Mouse (Mus musculus) frontal cortex, postnatal 25 days (tissue): ENCODE measurements around the gene Olfr1347.
"Not testable (repeated sequence)": the region's sequence is repeated elsewhere in the genome, so short reads cannot be mapped to it uniquely, and the experiment has no call there.

Experiments used
- DNase-seq, 2 experiments: peaks; one replicate each; pipeline ENCODE4 v3.0.0; 2022; ENCODE audit warnings: low spot score in 2 of 2

Gene Olfr1347

GRCm38 (mm10) chr7:6499655-6500054 is at the start of gene Olfr1347:
TSS of gene Olfr1347 (minus strand) at chr7:6499755.
- DNase-seq = no peak

- DNase-seq = no peak
Observed at GRCm38 (mm10) chr7:6526141-6526540, 26.6 kb upstream of the Olfr1347 start.

GRCm38 (mm10) chr7:6525001-6525400 is 25.4 kb upstream of the Olfr1347 start:
- no peak for DNase-seq

DNA sequence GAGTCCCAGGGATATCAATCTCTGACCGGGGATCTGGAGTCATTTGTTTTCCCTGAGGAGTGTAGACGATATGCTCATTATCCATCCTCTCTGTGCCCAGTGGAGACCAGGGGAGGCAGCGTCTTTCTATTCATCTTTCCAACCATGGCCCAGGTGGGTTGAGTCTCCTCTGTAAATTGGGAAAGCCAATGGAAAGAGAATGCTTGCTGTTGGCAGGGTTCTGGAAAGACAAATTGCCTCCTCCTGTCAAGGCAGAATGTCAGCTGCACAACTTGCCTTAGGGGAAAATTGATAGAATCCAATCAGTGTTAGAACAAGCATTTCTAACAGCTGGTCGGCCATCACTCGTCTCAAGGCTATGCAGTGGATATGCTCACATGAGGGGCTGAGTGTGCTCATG is 23.3 kb upstream of the Olfr1347 start, which contains the start of gene Olfr1349:
TSS of gene Olfr1349 (minus strand) at position 101 of the 400 bp plus-strand sequence.
- no peak for DNase-seq

GRCm38 (mm10) chr7:6521666-6522065 is 22.1 kb upstream of the Olfr1347 start:
- no peak for DNase-seq

DNA sequence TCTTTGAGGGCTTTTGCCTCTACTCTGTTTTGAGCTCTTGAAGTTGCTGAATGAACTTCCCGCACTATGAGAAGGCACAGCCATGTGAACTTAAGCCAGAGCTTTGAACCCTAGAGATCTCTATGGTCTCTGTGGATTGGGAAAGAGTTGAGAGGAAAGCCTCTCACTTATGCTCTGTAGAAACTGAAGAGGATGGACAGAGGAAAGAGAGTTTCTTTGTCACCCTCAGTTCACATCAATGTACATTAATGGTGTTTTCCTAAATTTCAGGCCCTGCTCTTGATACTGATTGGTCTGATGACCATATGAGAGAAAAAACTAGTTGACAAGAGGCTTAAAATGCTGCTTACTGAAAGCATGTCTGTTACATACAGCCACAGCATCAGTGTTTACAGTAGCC is 9.1 kb upstream of the Olfr1347 start, which contains the start of gene Olfr1348:
TSS of gene Olfr1348 (minus strand) at position 101 of the 400 bp plus-strand sequence.
- no peak for DNase-seq

- no peak for DNase-seq
Observed at GRCm38 (mm10) chr7:6486841-6487240, 12.7 kb downstream of the Olfr1347 start, which contains the start of gene Olfr5. TSS of gene Olfr5 (minus strand) at chr7:6486941.

DNA sequence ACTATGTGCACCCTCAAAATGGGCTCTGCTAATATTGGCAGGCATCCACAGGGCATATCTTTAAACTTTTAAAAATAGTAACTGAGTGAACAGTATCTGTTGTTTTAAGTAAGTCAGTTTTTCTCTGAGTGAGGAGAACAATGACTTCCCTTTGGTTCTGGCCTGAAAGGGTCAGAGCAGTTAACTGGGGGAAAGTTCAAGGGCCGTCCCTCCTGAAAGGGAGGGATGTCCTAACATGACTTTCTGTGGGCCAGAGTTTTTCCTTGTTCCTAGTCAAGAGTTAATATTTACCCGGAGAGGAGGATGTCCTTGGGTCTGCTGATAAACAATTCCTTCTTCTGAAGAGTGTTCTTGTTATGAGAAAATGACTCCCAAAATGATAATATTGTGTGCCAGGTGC is 21.9 kb downstream of the Olfr1347 start:
- DNase-seq = not testable (repeated sequence)

- no peak for DNase-seq
Observed at GRCm38 (mm10) chr7:6466951-6467350, 32.6 kb downstream of the Olfr1347 start, which contains the start of gene Olfr1346. TSS of gene Olfr1346 (plus strand) at chr7:6467101.

DNA sequence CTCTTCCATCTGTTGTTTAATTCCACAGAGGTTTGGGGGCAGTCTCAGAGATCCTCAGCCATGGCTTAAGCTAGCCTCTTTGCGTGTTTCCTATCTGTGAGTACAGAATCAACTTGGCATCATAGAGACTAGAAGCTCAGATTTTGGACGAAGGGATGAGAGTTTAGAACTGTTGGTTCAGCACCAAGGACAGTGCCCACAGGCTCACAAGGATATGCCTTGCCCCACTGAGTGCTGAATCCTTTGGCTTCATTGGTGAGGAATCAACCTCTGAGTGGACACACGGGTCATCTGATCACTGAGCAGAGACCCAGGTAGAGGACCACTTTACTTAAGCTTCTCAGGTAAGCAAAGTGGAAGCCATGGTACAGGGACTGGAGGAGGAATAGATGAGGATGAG is 43.2 kb downstream of the Olfr1347 start:
- no peak for DNase-seq

DNA sequence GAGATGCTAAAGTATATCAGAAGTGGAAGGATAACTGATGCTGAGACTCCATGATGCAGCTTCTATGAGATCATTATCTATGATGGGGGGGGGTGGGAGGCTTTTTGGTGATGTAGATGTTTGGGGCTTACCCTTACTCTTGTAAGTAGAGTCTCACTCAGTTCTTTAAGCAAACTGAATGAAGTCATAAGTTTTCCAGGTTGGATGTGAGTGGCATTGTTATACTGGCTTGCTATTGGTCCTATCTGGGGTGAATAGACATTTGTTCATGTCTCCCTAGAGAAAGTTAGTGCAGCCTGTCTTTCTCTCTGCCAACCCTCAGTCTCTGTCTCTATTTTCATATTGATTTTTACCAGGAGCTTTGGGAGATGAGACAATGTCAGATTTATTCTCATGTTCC is 43.7 kb downstream of the Olfr1347 start, which contains the start of gene Olfr1336:
TSS of gene Olfr1336 (plus strand) at position 301 of the 400 bp plus-strand sequence.
- DNase-seq = no peak

DNA sequence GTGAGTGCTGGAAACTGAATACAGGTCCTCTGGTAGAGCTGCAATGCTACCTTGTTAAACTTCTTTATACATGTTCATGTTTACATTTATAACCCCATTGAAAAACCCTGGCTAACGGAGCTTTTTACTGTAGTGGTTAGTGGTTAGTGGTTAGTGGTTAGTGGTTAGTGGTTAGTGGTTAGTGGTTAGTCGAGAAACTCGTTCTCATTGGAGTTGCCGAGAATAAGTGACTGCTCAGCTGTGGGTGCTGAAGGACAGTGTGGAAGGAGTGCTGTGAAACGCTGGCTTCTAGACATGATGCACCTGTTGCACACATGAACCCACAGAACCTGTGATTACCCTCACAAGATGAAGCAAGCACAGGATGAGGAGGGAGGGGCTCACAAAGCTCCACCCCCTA is 51.8 kb downstream of the Olfr1347 start:
- no peak for DNase-seq

GRCm38 (mm10) chr7:6441173-6441572 is 58.4 kb downstream of the Olfr1347 start:
- DNase-seq = no peak

DNA sequence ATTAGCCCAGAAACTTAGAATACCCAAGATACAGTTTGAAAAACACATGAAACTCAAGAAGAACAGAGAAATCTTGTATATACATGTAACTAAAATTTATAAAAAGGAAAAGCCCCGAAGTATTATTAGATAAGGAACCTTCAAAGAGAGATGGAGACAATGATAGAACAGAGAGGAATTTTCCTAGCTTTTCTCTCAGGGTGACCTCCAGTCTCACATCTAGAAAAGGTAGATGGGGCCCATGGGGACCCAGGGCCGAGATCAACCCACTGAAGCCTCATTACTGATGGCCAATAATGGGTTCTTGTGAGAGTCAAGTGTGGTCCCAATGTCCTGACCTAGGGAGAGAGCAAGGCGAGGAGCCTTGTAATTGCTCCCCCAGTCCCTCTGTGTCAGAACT is 61.2 kb downstream of the Olfr1347 start, which contains the start of gene Olfr1344:
TSS of gene Olfr1344 (plus strand) at position 301 of the 400 bp plus-strand sequence.
- no peak for DNase-seq
